Mouse (Mus musculus): ENCODE measurements around the gene Sox13.

Gene Sox13

GRCm38 (mm10) chr1:133424547-133425140, 467 bp upstream of the Sox13 start:
- no peak for DNase-seq

- DNase-seq, result no peak
Measured at GRCm38 (mm10) chr1:133423166-133423542, 1.0 kb downstream of the Sox13 start.

- no peak for DNase-seq
Measured at GRCm38 (mm10) chr1:133422615-133423161, 1.5 kb downstream of the Sox13 start.

GRCm38 (mm10) chr1:133421975-133422570, 2.1 kb downstream of the Sox13 start:
- no peak for DNase-seq

- DNase-seq, result no peak
Measured at GRCm38 (mm10) chr1:133421061-133421460, 3.1 kb downstream of the Sox13 start.

GRCm38 (mm10) chr1:133420491-133420890, 3.7 kb downstream of the Sox13 start:
- DNase-seq, result no peak

- no peak for DNase-seq
Measured at GRCm38 (mm10) chr1:133419178-133419834, 4.9 kb downstream of the Sox13 start.

GRCm38 (mm10) chr1:133418164-133418800, 5.9 kb downstream of the Sox13 start:
- no peak for DNase-seq

- DNase-seq, result no peak
Measured at GRCm38 (mm10) chr1:133417539-133417938, 6.6 kb downstream of the Sox13 start.

- DNase-seq, result no peak
Measured at GRCm38 (mm10) chr1:133417113-133417512, 7.1 kb downstream of the Sox13 start.

- no peak for DNase-seq
Measured at GRCm38 (mm10) chr1:133416472-133416871, 7.7 kb downstream of the Sox13 start.

GRCm38 (mm10) chr1:133415505-133415904, 8.7 kb downstream of the Sox13 start:
- no peak for DNase-seq

- DNase-seq, result no peak
Measured at GRCm38 (mm10) chr1:133415086-133415485, 9.1 kb downstream of the Sox13 start.

- DNase-seq, result no peak
Measured at GRCm38 (mm10) chr1:133412941-133413340, 11.2 kb downstream of the Sox13 start.

- DNase-seq, result no peak
Measured at GRCm38 (mm10) chr1:133411506-133412147, 12.6 kb downstream of the Sox13 start.

GRCm38 (mm10) chr1:133409786-133410185, 14.4 kb downstream of the Sox13 start:
- DNase-seq, result no peak

- no peak for DNase-seq
Measured at GRCm38 (mm10) chr1:133408880-133409516, 15.2 kb downstream of the Sox13 start.

- DNase-seq, result no peak
Measured at GRCm38 (mm10) chr1:133408321-133408720, 15.9 kb downstream of the Sox13 start.

GRCm38 (mm10) chr1:133407436-133407835, 16.7 kb downstream of the Sox13 start:
- no peak for DNase-seq

- no peak for DNase-seq
Measured at GRCm38 (mm10) chr1:133406614-133407013, 17.6 kb downstream of the Sox13 start.

GRCm38 (mm10) chr1:133404005-133404404, 20.2 kb downstream of the Sox13 start:
- no peak for DNase-seq

- no peak for DNase-seq
Measured at GRCm38 (mm10) chr1:133400014-133400725, 24.0 kb downstream of the Sox13 start.
